Mouse (Mus musculus): ENCODE results near the gene Ifi207. TPM values are rescaled to one million over a fixed set of nuclear protein-coding genes. Genes with fewer than 3 reads are reported as not detected.

Ifi207 gene
- total RNA-seq (2023), result 100 to 1,000 TPM; 135 to 176 TPM

DNA sequence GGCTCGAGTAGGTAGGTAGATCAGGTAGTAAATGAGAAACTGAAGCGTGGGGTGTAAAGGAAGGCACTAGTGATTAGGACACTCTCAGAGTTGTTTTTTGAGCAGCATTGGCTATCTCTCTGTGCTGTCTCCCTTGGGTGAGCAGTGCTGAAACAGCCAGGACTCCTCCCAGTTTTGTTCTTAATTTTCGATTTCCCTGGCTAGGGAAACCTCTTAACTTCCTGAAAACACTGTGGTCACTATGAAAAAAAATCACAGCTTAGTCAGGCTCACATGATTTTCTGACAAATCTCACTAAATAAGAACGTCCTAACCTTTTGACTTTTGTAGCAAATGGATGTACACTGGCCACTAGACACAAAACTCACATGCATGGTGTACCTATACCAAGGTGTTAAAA, at the start of gene Ifi207:
Gene Ifi207, minus strand, starts transcription at position 92 of the 400 bp plus-strand sequence.

DNA sequence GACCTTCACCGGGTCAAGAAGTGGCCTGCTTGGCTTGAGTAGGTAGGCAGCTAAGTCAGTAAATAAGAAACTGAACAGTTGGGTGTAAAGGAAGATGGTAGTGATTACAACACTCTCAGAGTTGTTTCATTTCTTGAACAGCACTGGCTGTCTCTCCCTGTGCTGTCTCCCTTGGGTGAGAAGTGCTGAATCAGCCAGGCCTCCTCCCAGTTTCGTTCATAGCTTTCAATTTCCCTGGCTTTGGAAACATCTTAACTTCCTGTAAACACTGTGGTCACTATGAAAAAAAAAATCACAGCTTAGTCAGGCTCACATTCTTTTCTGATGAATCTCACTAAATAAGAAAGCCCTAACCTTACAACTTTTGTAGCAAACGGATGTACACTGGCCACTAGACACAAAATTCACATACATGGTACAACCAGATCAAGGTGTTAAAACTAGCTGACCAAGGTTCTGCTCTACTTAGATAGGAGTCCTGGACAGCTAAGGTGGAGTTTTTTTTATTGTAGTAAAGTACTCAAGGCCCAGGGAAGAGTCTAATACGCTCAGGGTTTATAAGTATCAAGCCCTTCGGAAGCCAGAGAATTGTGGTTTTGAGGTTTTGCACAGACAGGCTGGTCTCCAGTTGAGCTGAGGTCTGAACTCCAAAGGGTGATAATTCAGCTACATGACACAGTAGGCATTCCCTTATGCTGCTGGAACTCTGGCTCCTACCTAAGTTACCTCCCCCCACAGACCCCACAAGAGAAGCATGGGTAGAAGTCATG, 25.5 kb upstream of the Ifi207 start, which contains the start of gene Ifi204:
Gene Ifi204, minus strand, starts transcription at position 96 of the 770 bp plus-strand sequence.

DNA sequence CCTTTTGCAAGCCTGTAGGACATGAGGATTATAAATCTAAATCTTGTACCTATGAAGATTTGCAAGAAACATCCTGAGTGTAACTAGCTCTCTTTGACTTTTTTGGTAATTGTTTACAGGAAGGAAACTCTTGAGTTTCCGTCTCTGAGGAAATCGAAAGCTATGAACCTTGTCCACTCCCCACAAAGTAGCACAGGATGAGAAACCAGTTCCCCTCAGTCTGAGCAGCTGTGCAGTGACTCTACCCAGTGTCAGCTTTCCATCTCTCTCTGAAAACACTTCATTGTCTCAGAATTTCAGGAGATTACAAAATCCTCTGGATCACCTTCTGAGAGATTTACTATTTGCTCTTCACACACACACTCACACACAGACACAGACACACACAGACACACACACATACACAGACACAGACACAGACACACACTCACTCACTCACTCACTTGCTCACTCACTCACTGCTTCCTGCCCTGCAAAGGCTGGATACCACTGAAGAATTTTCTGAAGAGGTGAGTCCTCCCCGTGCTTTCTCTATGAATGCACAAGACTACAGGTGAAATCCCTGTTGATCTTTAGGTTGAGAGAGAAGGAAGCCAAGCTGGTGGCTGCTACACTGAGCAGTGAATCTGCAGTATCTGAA, 68.0 kb downstream of the Ifi207 start, which contains the start of gene Ifi208:
Gene Ifi208, plus strand, starts transcription at position 218 of the 640 bp plus-strand sequence.

Other genes with a start within 250 kb of the Ifi207 start
- gene Ifi214, start 205.8 kb downstream of the Ifi207 start, total RNA-seq (2023), result 1 to 10 TPM in 1 of 2 experiments, under 1 TPM in 1; 0.58 to 1.3 TPM
- 10 to 100 TPM; 31.2 to 36.6 TPM for gene Ifi213, start 142.5 kb downstream of the Ifi207 start, total RNA-seq (2023)
- 100 to 1,000 TPM in 1 of 2 experiments, 10 to 100 TPM in 1; 88.9 to 123 TPM for gene Ifi209, start 110.8 kb downstream of the Ifi207 start, total RNA-seq (2023)
- gene Ifi208, start 68.1 kb downstream of the Ifi207 start, total RNA-seq (2023), result 1 to 10 TPM; 2.5 TPM
- 100 to 1,000 TPM; 129 to 171 TPM for gene Ifi204, start 25.2 kb upstream of the Ifi207 start, total RNA-seq (2023)
- gene Ifi211, start 171.3 kb upstream of the Ifi207 start, total RNA-seq (2023), result 10 to 100 TPM; 44.9 to 61.2 TPM
- gene Mndal, start 200.7 kb upstream of the Ifi207 start, total RNA-seq (2023), result 100 to 1,000 TPM; 164 to 195 TPM
- gene Ifi203, start 200.9 kb upstream of the Ifi207 start, total RNA-seq (2023), result 100 to 1,000 TPM in 1 of 2 experiments, 10 to 100 TPM in 1; 98.7 to 125 TPM
- gene Ifi202b, start 241.0 kb upstream of the Ifi207 start, total RNA-seq (2023), result not detected

Data from monocyte, adult 59 days (primary cell).